9 mouse cellular contexts compared by ENCODE assay signal in genomic region chr11:28582218-28582617, GRCm38 (mm10). TPM values are rescaled to one million over a fixed set of nuclear protein-coding genes. Genes with fewer than 3 reads are reported as not detected.
DNase-seq lines count a peak whose midpoint lies in the region; ATAC-seq lines count a peak whose summit lies in the region.
"Had no signal": no experiment of that assay in that cellular context is flagged by ENCODE, and none has a peak within 500 bp of the region (broad histone marks: within the 10 kb centered on the region; RNA-seq: fewer than 3 reads in every experiment).

No protein-coding gene starts in this region.

- 17% methylated on average over 5 of the region's 5 CpGs for WGBS in intestine, embryonic 15.5 days
- 20% methylated on average over 5 of the region's 5 CpGs for WGBS in intestine, embryonic 16.5 days
- WGBS in forebrain, embryonic 15.5 days, result 12% methylated on average over 5 of the region's 5 CpGs
- WGBS in kidney, embryonic 16.5 days, result 22% methylated on average over 5 of the region's 5 CpGs
- WGBS in neural tube, embryonic 12.5 days, result 20% methylated on average over 5 of the region's 5 CpGs

- H3K4me2 ChIP-seq in intestine, embryonic 15.5 days (replicated peaks), result peak overlapping the region; percentile 96; the same call in 1 of the 2 replicates
- H3K4me2 ChIP-seq in intestine, embryonic 16.5 days (ENCODE audit: low read depth, low read length), result no peak overlapping the region
- peak overlapping the region; percentile 99 for H3K4me2 ChIP-seq in forebrain, embryonic 15.5 days (replicated peaks)
- H3K4me2 ChIP-seq in kidney, embryonic 16.5 days (replicated peaks; ENCODE audit: low read depth, low read length), result peak overlapping the region; percentile 96; the same call in 1 of the 2 replicates
- H3K4me2 ChIP-seq in neural tube, embryonic 12.5 days (replicated peaks), result peak overlapping the region; percentile 99

- no peak for ATAC-seq in intestine, embryonic 15.5 days
- no peak for ATAC-seq in intestine, embryonic 16.5 days
- no peak for ATAC-seq in forebrain, embryonic 15.5 days (replicated peaks)
- ATAC-seq in kidney, embryonic 16.5 days (ENCODE audit: low FRiP score, low TSS enrichment), result no peak
- ATAC-seq in neural tube, embryonic 12.5 days (ENCODE audit: low FRiP score, low read depth), result no peak

- H3K4me3 ChIP-seq in intestine, embryonic 15.5 days (replicated peaks), result no peak overlapping the region
- H3K4me3 ChIP-seq in intestine, embryonic 16.5 days (ENCODE audit: low read length), result no peak overlapping the region
- H3K4me3 ChIP-seq in forebrain, embryonic 15.5 days, result peak overlapping the region; percentile 60
- H3K4me3 ChIP-seq in kidney, embryonic 16.5 days (ENCODE audit: low read length), result 0 out of 2 replicates have a peak overlapping the region, but pooled peaks have one; percentile 60
- H3K4me3 ChIP-seq in neural tube, embryonic 12.5 days, result peak overlapping the region; percentile 60; the same call in 1 of the 2 replicates
- H3K4me3 ChIP-seq: megakaryocyte, embryonic 14.5 days had no signal

- peaks cover 6% of the 10 kb centered on the region; the same call in 1 of the 2 replicates for H3K4me1 ChIP-seq in intestine, embryonic 15.5 days (replicated peaks)
- peaks cover 3% of the 10 kb centered on the region; the same call in 1 of the 2 replicates for H3K4me1 ChIP-seq in intestine, embryonic 16.5 days (ENCODE audit: control insufficient read depth, insufficient read depth, low read length)
- peaks cover 14% of the 10 kb centered on the region for H3K4me1 ChIP-seq in forebrain, embryonic 15.5 days
- H3K4me1 ChIP-seq in kidney, embryonic 16.5 days (ENCODE audit: insufficient read depth, low read length), result no peaks in the 10 kb centered on the region
- H3K4me1 ChIP-seq in neural tube, embryonic 12.5 days, result no peaks in the 10 kb centered on the region

- no peaks in the 10 kb centered on the region for H3K9me3 ChIP-seq in intestine, embryonic 15.5 days
- H3K9me3 ChIP-seq in intestine, embryonic 16.5 days (ENCODE audit: control insufficient read depth, low read length), result no peaks in the 10 kb centered on the region
- H3K9me3 ChIP-seq in forebrain, embryonic 15.5 days, result no peaks in the 10 kb centered on the region
- no peaks in the 10 kb centered on the region for H3K9me3 ChIP-seq in kidney, embryonic 16.5 days (ENCODE audit: low read length)
- no peaks in the 10 kb centered on the region for H3K9me3 ChIP-seq in neural tube, embryonic 12.5 days

- H3K9ac ChIP-seq in intestine, embryonic 15.5 days, result no peak overlapping the region
- no peak overlapping the region for H3K9ac ChIP-seq in intestine, embryonic 16.5 days (ENCODE audit: low read depth, low read length)
- H3K9ac ChIP-seq in forebrain, embryonic 15.5 days (replicated peaks), result no peak overlapping the region
- H3K9ac ChIP-seq in kidney, embryonic 16.5 days (replicated peaks; ENCODE audit: low read length), result no peak overlapping the region
- H3K9ac ChIP-seq in neural tube, embryonic 12.5 days, result no peak overlapping the region

- no peak for DNase-seq in frontal cortex, postnatal 10 days (ENCODE audit: low spot score in 2 of 2)
- no peak for DNase-seq in right cerebral cortex, postnatal 14 days
- no peak for DNase-seq in spleen, adult 18-20 months

- H3K27me3 ChIP-seq in intestine, embryonic 15.5 days (replicated peaks), result peaks cover 21% of the 10 kb centered on the region
- peaks cover 12% of the 10 kb centered on the region; the same call in 1 of the 2 replicates for H3K27me3 ChIP-seq in intestine, embryonic 16.5 days (replicated peaks; ENCODE audit: control insufficient read depth, insufficient read depth, low read length)
- H3K27me3 ChIP-seq in forebrain, embryonic 15.5 days, result peaks cover 14% of the 10 kb centered on the region
- H3K27me3 ChIP-seq in kidney, embryonic 16.5 days (ENCODE audit: insufficient read depth, low read length), result peaks cover 17% of the 10 kb centered on the region
- H3K27me3 ChIP-seq in neural tube, embryonic 12.5 days (replicated peaks), result peaks cover 11% of the 10 kb centered on the region

- H3K27ac ChIP-seq in intestine, embryonic 15.5 days, result no peak overlapping the region
- no peak overlapping the region for H3K27ac ChIP-seq in intestine, embryonic 16.5 days (ENCODE audit: low read length)
- no peak overlapping the region for H3K27ac ChIP-seq in forebrain, embryonic 15.5 days (replicated peaks)
- H3K27ac ChIP-seq in kidney, embryonic 16.5 days (ENCODE audit: low read length), result no peak overlapping the region
- no peak overlapping the region for H3K27ac ChIP-seq in neural tube, embryonic 12.5 days

- H3K36me3 ChIP-seq in intestine, embryonic 15.5 days, result no peaks in the 10 kb centered on the region
- H3K36me3 ChIP-seq in intestine, embryonic 16.5 days (ENCODE audit: control insufficient read depth, insufficient read depth, low read length), result no peaks in the 10 kb centered on the region
- H3K36me3 ChIP-seq in forebrain, embryonic 15.5 days, result no peaks in the 10 kb centered on the region
- H3K36me3 ChIP-seq in kidney, embryonic 16.5 days (ENCODE audit: insufficient read depth, low read length), result no peaks in the 10 kb centered on the region
- no peaks in the 10 kb centered on the region for H3K36me3 ChIP-seq in neural tube, embryonic 12.5 days

RNA-seq across cellular contexts. Expression of gene Ccdc85a, which starts 1.9 kb away (rescaled TPM):
- 1.9 and 2.0 TPM in 2 replicates for polyA plus RNA-seq in intestine, embryonic 15.5 days (2015; fragmentation: Nextera tagmentation; extraction: Ambion mirVana)
- 1.2 TPM in 2 replicates for polyA plus RNA-seq in intestine, embryonic 16.5 days (2015; fragmentation: Nextera tagmentation; extraction: Ambion mirVana)
- polyA plus RNA-seq in forebrain, embryonic 15.5 days (2015; fragmentation: Nextera tagmentation; extraction: Ambion mirVana), result 16.9 and 18.9 TPM in 2 replicates
- 2.9 and 3.4 TPM in 2 replicates for polyA plus RNA-seq in kidney, embryonic 16.5 days (2015; fragmentation: Nextera tagmentation; extraction: Ambion mirVana)
- 9.5 and 11.0 TPM in 2 replicates for polyA plus RNA-seq in neural tube, embryonic 12.5 days (2016; fragmentation: Nextera tagmentation; extraction: Ambion mirVana)

Comparison
In these comparisons a context has a peak if more than half of its experiments do, and no peak if none do; other contexts are left out.
1. H3K4me3 ChIP-seq: peak in forebrain, embryonic 15.5 days (single experiment), kidney, embryonic 16.5 days (single experiment) and neural tube, embryonic 12.5 days (single experiment); none in intestine, embryonic 15.5 days (single experiment) and intestine, embryonic 16.5 days (single experiment).